Mouse (Mus musculus): ENCODE results near the gene Anxa6.

DNA sequence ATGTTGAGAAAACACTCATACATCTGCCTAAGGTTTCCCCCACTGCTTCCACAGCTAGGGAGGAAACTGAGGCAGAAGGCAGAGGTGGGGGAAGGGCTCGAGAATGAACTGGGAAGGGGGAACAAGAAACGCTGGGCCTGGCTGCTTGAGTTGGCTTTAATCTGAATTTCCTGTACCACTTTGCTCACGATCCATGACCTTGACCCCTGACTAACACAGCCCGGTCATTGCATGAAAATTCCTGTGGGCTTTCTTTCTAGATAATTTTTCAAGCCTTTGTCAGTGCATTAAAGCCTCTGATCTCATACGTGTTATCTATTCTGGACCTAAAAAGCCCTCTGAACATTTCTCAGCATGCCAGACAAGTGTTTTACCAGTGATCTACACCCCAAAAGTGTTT, 29.6 kb upstream of the Anxa6 start:
- TF ChIP-seq GATA1 (IDR thresholded peaks at IDR 0.05; ENCODE audit: borderline replicate concordance, low read length) (no peak), FLI1 (IDR thresholded peaks at IDR 0.05; ENCODE audit: low read length) (no peak)

Data from megakaryocyte, embryonic 14.5 days (primary cell).